8 mouse cellular contexts compared by ENCODE assay signal in genomic region chr5:114596604-114597003, GRCm38 (mm10). TPM values are rescaled to one million over a fixed set of nuclear protein-coding genes. Genes with fewer than 3 reads are reported as not detected.
DNase-seq lines count a peak whose midpoint lies in the region; ATAC-seq and TF ChIP-seq lines count a peak whose summit lies in the region.

No protein-coding gene starts in this region.

- no peaks in the 10 kb centered on the region for H3K27me3 ChIP-seq in heart, adult 2 months (ENCODE audit: control insufficient read depth, insufficient read depth, low read length)

- no peak for TF ChIP-seq CTCF in heart, adult 2 months (IDR thresholded peaks at IDR 0.05)

- WGBS in heart, adult 2 months = 20% methylated on average over 10 of the region's 10 CpGs

- TF ChIP-seq EP300 in heart, adult 2 months (IDR thresholded peaks at IDR 0.05; ENCODE audit: insufficient read depth, low read depth, low read length) = 0 out of 2 replicates have a peak, but pooled peaks have one; percentile 36

- no peak overlapping the region for H3K9ac ChIP-seq in heart, adult 2 months (ENCODE audit: low read depth, low read length)

- peak; percentile 73 for ATAC-seq in neutrophil, adult 5-6 weeks (ENCODE audit: extremely low read depth, insufficient number of reproducible peaks, low FRiP score, poor library complexity, severe bottlenecking)

- no peak for TF ChIP-seq POLR2A in heart, adult 2 months (IDR thresholded peaks at IDR 0.05; ENCODE audit: insufficient read depth, low read depth, low read length)

- peak overlapping the region; percentile 45; the same call in 1 of the 2 replicates for H3K27ac ChIP-seq in heart, adult 2 months

- no peaks in the 10 kb centered on the region for H3K79me2 ChIP-seq in heart, adult 2 months (replicated peaks; ENCODE audit: control insufficient read depth, insufficient read depth, low read length)

- H3K36me3 ChIP-seq in heart, adult 2 months (ENCODE audit: control insufficient read depth, insufficient read depth, low read length) = no peaks in the 10 kb centered on the region

- peak; percentile 46 for DNase-seq in kidney, adult 9 months
- DNase-seq in kidney, adult 11 months = no peak
- DNase-seq in heart, adult 2 months = peak; percentile 49 to 69
- DNase-seq in kidney, postnatal 36 days = peak; percentile 37 to 44
- DNase-seq in urinary bladder, adult 2 months (ENCODE audit: low spot score) = no peak
- DNase-seq in layer of hippocampus, adult 9-11 months = no peak
- no peak for DNase-seq in gastrocnemius, postnatal 10 days

- intact Hi-C loops in heart, adult 2 months (cut with DNase I) = no loop called here

- H3K4me3 ChIP-seq in heart, adult 2 months = no peak overlapping the region

- peaks cover 18% of the 10 kb centered on the region for H3K4me1 ChIP-seq in heart, adult 2 months (ENCODE audit: control insufficient read depth, insufficient read depth, low read length)

RNA-seq across cellular contexts. Expression of gene Fam222a, which starts 28.8 kb away (rescaled TPM):
- total RNA-seq in heart, adult 2 months (2021) = 1 to 10 TPM; 2.1 to 5.0 TPM
- polyA plus RNA-seq in heart, adult 2 months (2012; rRNA removed) = 2.0 and 2.8 TPM in 2 replicates
- 0.37 and 1.5 TPM in 2 replicates for total RNA-seq in neutrophil, adult 5-6 weeks (2017)
- polyA plus RNA-seq in urinary bladder, adult 2 months (2012; rRNA removed) = 0.17 and 0.29 TPM in 2 replicates
- 1 to 10 TPM; 1.5 to 1.8 TPM for total RNA-seq in gastrocnemius, postnatal 10 days (2021)

Comparison
In these comparisons a context has a peak if more than half of its experiments do, and no peak if none do; other contexts are left out.
1. DNase-seq: peak in kidney, adult 9 months (single experiment), heart, adult 2 months (2 of 2) and kidney, postnatal 36 days (2 of 2); none in kidney, adult 11 months (single experiment), urinary bladder, adult 2 months (single experiment), layer of hippocampus, adult 9-11 months (single experiment) and gastrocnemius, postnatal 10 days (single experiment).